ENCODE assay signal across 16 mouse cellular contexts in the genomic region with DNA sequence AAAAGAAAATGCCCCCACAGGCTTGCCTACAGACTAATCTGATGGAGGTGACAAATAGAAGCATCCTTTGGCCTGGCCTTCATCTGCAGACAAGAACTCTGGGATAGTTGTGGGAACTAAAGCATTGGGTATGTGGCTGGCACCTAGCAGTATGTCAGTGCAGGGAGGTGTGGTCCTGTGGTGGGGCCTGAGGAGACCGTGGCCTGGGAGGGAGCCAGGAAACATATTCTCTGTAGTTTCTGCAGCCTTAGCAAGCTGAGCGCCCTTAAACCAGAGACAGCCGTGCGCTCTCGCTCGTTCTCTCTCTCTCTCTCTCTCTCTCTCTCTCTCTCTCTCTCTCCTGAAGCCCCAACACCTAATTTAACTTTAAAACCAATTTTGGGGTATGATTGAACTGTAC. TPM values are rescaled to one million over a fixed set of nuclear protein-coding genes. Genes with fewer than 3 reads are reported as not detected.
"Had no signal": no experiment of that assay in that cellular context is flagged by ENCODE, and none has a peak within 500 bp of the region (broad histone marks: within the 10 kb centered on the region; RNA-seq: fewer than 3 reads in every experiment).

No protein-coding gene starts in this region.

- DNase-seq: lung, embryonic 14.5 days; thymus, postnatal 14 days had no signal

- H3K4me3 ChIP-seq: left cerebral cortex, adult 2 months; limb, embryonic 15.5 days; liver, embryonic 12.5 days; megakaryocyte, embryonic 14.5 days; midbrain, embryonic 12.5 days; neural tube, embryonic 15.5 days had no signal

- H3K27ac ChIP-seq: left cerebral cortex, adult 2 months; limb, embryonic 15.5 days; liver, embryonic 12.5 days; macrophage; midbrain, embryonic 12.5 days; neural tube, embryonic 15.5 days had no signal

- H3K27me3 ChIP-seq: liver, embryonic 12.5 days; megakaryocyte, embryonic 14.5 days; neural tube, embryonic 15.5 days had no signal

- ATAC-seq: liver, embryonic 12.5 days had no signal

- H3K36me3 ChIP-seq: limb, embryonic 15.5 days; liver, embryonic 12.5 days; midbrain, embryonic 12.5 days; neural tube, embryonic 15.5 days had no signal

- H3K9me3 ChIP-seq: limb, embryonic 15.5 days; liver, embryonic 12.5 days; megakaryocyte, embryonic 14.5 days; midbrain, embryonic 12.5 days; neural tube, embryonic 15.5 days had no signal

- H3K4me2 ChIP-seq: limb, embryonic 15.5 days; liver, embryonic 12.5 days; lung, embryonic 14.5 days; midbrain, embryonic 12.5 days; neural tube, embryonic 15.5 days had no signal

- H3K9ac ChIP-seq: limb, embryonic 15.5 days; liver, embryonic 12.5 days; lung, embryonic 14.5 days; midbrain, embryonic 12.5 days; neural tube, embryonic 15.5 days had no signal

RNA-seq across cellular contexts. Expression of a gene that starts 34.1 kb away (rescaled TPM):
- polyA plus RNA-seq: kidney, embryonic 14.5 days; large intestine, adult 2 months; limb, embryonic 11.5 days; limb, embryonic 15.5 days; liver, embryonic 12.5 days; liver, embryonic 16.5 days; lung, embryonic 14.5 days; macrophage; midbrain, embryonic 12.5 days; midbrain, postnatal 0 days; neural tube, embryonic 11.5 days; neural tube, embryonic 15.5 days; stomach, embryonic 14.5 days had no signal
